Mouse (Mus musculus): Measurements from ENCODE around the gene Tmem216.

DNA sequence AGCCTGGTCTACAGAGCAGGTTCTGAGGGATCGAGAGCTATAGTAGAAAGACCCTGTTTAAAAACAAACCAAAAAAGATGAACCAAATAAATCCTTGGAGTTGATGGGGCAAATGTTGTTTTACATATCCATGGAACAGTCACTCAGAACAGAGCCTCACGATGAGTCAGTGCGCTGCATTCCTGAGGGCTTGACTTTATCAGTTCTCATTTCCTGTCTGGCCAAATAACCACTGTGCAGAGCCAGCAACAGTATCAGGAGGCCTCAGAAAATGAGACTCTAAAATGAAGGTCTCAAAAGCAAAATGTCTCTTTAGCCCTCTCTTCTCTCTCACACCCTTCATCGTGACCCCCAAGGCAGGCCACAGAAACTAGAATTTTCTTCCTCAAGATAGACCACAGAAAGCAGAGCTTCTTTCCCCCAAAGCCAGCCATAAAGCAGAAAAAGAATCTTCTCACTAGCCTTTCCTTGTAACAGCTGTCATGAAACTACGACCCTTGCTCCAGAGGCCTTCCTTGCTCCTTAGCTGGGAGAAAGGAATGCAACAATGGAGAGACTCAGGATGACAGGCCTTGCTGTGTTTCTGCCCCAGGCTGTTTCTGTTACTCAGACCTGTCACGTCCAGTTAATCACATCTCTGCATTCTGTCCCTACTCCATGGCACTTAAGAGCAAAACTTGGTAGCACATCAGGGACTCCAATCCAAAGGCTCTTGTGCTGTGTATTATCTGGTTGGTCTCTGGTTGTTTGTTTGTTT is 5.7 kb upstream of the Tmem216 start:
- TF ChIP-seq CEBPB (IDR thresholded peaks at IDR 0.05; ENCODE audit: insufficient read depth, poor library complexity, severe bottlenecking) (no peak), POLR2AphosphoS2 (IDR thresholded peaks at IDR 0.05; ENCODE audit: insufficient read length, low read depth) (no peak), MAX (IDR thresholded peaks at IDR 0.05; ENCODE audit: low read depth) (no peak), POLR2A (IDR thresholded peaks at IDR 0.05; ENCODE audit: insufficient read length, low read depth) (no peak), MYOD1 (IDR thresholded peaks at IDR 0.05; ENCODE audit: control insufficient read depth in 1 of 3, insufficient read length in 2 of 3, low read depth in 2 of 3) (peak in 2 of 3 experiments; percentile 39 to 56), USF1 (IDR thresholded peaks at IDR 0.05; ENCODE audit: low read depth) (no peak), E2F4 (IDR thresholded peaks at IDR 0.05; ENCODE audit: insufficient read depth) (no peak), TCF12 (IDR thresholded peaks at IDR 0.05; ENCODE audit: insufficient read depth, poor library complexity, severe bottlenecking) (no peak), MYOG (IDR thresholded peaks at IDR 0.05; ENCODE audit: control insufficient read depth in 1 of 3, insufficient read depth in 1 of 3, insufficient read length in 2 of 3, low read depth in 2 of 3) (no peak), REST (IDR thresholded peaks at IDR 0.05; ENCODE audit: insufficient read depth, insufficient read length) (no peak), SRF (IDR thresholded peaks at IDR 0.05; ENCODE audit: control insufficient read depth, insufficient read length, low read depth) (no peak), TCF3 (IDR thresholded peaks at IDR 0.05; ENCODE audit: insufficient read length, low read depth) (no peak)

All from myocyte (in vitro differentiated cells).